Mouse (Mus musculus): ENCODE measurements at regions not wholly inside any gene's neighbourhood (a gene's known extent, or its start where the extent isn't known, plus 50 kb on each side); places are given as distances from the start of the nearest gene placed in this dataset.

DNA sequence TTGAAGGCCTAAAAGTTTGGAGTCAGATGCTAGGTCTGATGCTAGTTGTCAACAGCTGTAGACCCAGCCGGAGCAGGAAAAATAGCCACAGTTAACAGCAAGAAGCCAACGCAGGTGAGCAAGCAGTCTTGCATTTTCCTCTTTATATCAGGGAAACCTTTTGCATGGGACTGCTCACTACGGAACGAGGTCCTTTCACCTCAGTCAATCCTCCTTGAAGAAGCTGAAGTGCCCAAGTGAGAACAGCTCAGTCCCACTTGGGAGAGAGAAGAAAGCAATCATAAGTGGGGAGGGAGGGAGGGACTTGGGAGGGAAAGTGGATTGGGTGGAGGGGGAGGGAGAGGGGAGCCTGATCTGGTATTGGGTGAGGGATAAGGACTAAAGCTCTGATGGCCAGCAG lies 107.6 kb downstream of the Kcnj2 start:
- H3K36me3 ChIP-seq (replicated peaks; ENCODE audit: control insufficient read depth, insufficient read depth, low read depth): no peaks in the 10 kb centered on the region
- no peaks in the 10 kb centered on the region for H3K27me3 ChIP-seq (ENCODE audit: control insufficient read depth, insufficient read depth, low read length)
- H3K4me3 ChIP-seq (ENCODE audit: insufficient read depth in 1 of 2, low read depth in 2 of 2, low read length in 2 of 2): no peak overlapping the region
- no peaks in the 10 kb centered on the region for H3K9me3 ChIP-seq (ENCODE audit: control insufficient read depth, low read length)
- H3K27ac ChIP-seq: no peak overlapping the region
- H3K4me1 ChIP-seq (replicated peaks; ENCODE audit: control insufficient read depth in 2 of 2, insufficient read depth in 2 of 2, low read length in 1 of 2): no peaks in the 10 kb centered on the region
- ATAC-seq (ENCODE audit: insufficient read depth): no peak
- no peak for DNase-seq (ENCODE audit: low read depth in 3 of 3, low spot score in 3 of 3)
- no peak overlapping the region for H3K4me2 ChIP-seq (ENCODE audit: low read depth)
- TF ChIP-seq CTCF (IDR thresholded peaks at IDR 0.05; ENCODE audit: low read depth): no peak
- TF ChIP-seq EP300 (IDR thresholded peaks at IDR 0.05; ENCODE audit: low read depth): no peak
- 70% methylated on average over 4 of the region's 4 CpGs for WGBS (ENCODE audit: insufficient replicate concordance)
- H3K9ac ChIP-seq (replicated peaks): no peak overlapping the region

GRCm38 (mm10) chr11:111175566-111175965 lies 109.6 kb downstream of the Kcnj2 start:
- Histone ChIP-seq H3K4me2 (ENCODE audit: low read depth) (no peak overlapping the region), H3K4me1 (replicated peaks; ENCODE audit: control insufficient read depth in 2 of 2, insufficient read depth in 2 of 2, low read length in 1 of 2) (no peaks in the 10 kb centered on the region), H3K36me3 (replicated peaks; ENCODE audit: control insufficient read depth, insufficient read depth, low read depth) (no peaks in the 10 kb centered on the region), H3K9ac (replicated peaks) (no peak overlapping the region), H3K9me3 (ENCODE audit: control insufficient read depth, low read length) (no peaks in the 10 kb centered on the region), H3K27me3 (ENCODE audit: control insufficient read depth, insufficient read depth, low read length) (no peaks in the 10 kb centered on the region), H3K27ac (no peak overlapping the region), H3K4me3 (ENCODE audit: insufficient read depth in 1 of 2, low read depth in 2 of 2, low read length in 2 of 2) (no peak overlapping the region)
- 57% methylated on average over 3 of the region's 3 CpGs for WGBS (ENCODE audit: insufficient replicate concordance)
- DNase-seq (ENCODE audit: low read depth in 3 of 3, low spot score in 3 of 3) (no peak), ATAC-seq (ENCODE audit: insufficient read depth) (no peak)
- TF ChIP-seq CTCF (IDR thresholded peaks at IDR 0.05; ENCODE audit: low read depth) (no peak), EP300 (IDR thresholded peaks at IDR 0.05; ENCODE audit: low read depth) (no peak)

- Histone ChIP-seq H3K9me3 (ENCODE audit: control insufficient read depth, low read length) (no peaks in the 10 kb centered on the region; the same call in 1 of the 2 replicates), H3K36me3 (replicated peaks; ENCODE audit: control insufficient read depth, insufficient read depth, low read depth) (no peaks in the 10 kb centered on the region), H3K9ac (replicated peaks) (no peak overlapping the region), H3K27ac (no peak overlapping the region), H3K27me3 (ENCODE audit: control insufficient read depth, insufficient read depth, low read length) (no peaks in the 10 kb centered on the region), H3K4me3 (ENCODE audit: insufficient read depth in 1 of 2, low read depth in 2 of 2, low read length in 2 of 2) (no peak overlapping the region), H3K4me1 (replicated peaks; ENCODE audit: control insufficient read depth in 2 of 2, insufficient read depth in 2 of 2, low read length in 1 of 2) (no peaks in the 10 kb centered on the region), H3K4me2 (ENCODE audit: low read depth) (no peak overlapping the region)
- TF ChIP-seq EP300 (IDR thresholded peaks at IDR 0.05; ENCODE audit: low read depth) (no peak), CTCF (IDR thresholded peaks at IDR 0.05; ENCODE audit: low read depth) (no peak)
- WGBS (ENCODE audit: insufficient replicate concordance): 57% methylated on average over 4 of the region's 4 CpGs
- DNase-seq (ENCODE audit: low read depth in 3 of 3, low spot score in 3 of 3): no peak
- ATAC-seq (ENCODE audit: insufficient read depth): no peak
These were observed 111.6 kb downstream of the Kcnj2 start for GRCm38 (mm10) chr11:111177516-111177915.

GRCm38 (mm10) chr11:111197422-111197821 lies 131.5 kb downstream of the Kcnj2 start:
- Histone ChIP-seq H3K4me2 (ENCODE audit: low read depth) (no peak overlapping the region), H3K27ac (no peak overlapping the region), H3K27me3 (ENCODE audit: control insufficient read depth, insufficient read depth, low read length) (no peaks in the 10 kb centered on the region), H3K9ac (replicated peaks) (no peak overlapping the region), H3K36me3 (replicated peaks; ENCODE audit: control insufficient read depth, insufficient read depth, low read depth) (no peaks in the 10 kb centered on the region), H3K4me3 (ENCODE audit: insufficient read depth in 1 of 2, low read depth in 2 of 2, low read length in 2 of 2) (no peak overlapping the region), H3K9me3 (ENCODE audit: control insufficient read depth, low read length) (no peaks in the 10 kb centered on the region), H3K4me1 (replicated peaks; ENCODE audit: control insufficient read depth in 2 of 2, insufficient read depth in 2 of 2, low read length in 1 of 2) (no peaks in the 10 kb centered on the region)
- ATAC-seq (ENCODE audit: insufficient read depth) (no peak), DNase-seq (ENCODE audit: low read depth in 3 of 3, low spot score in 3 of 3) (no peak)
- TF ChIP-seq EP300 (IDR thresholded peaks at IDR 0.05; ENCODE audit: low read depth): no peak
- TF ChIP-seq CTCF (IDR thresholded peaks at IDR 0.05; ENCODE audit: low read depth): no peak
- 67% methylated on average over 4 of the region's 4 CpGs for WGBS (ENCODE audit: insufficient replicate concordance)

DNA sequence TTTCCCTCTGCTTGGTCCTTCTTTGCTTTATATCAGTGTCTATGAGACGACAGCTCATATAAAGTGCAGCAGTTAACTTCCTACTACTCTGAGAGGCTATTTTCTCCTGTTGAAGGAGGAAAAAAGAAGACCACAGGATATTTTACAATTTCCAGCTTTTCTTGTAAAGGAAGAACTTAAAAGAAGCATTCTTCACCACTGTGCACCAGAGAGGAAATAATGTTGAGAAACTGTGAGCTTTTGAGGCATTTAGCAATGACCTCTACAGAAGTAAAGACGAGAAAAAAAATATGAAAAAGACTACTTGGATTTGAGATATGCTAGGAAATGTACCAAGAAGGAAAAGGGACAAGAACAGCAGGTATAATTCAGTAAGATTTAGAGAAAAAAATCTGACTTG lies 134.5 kb downstream of the Kcnj2 start:
- TF ChIP-seq EP300 (IDR thresholded peaks at IDR 0.05; ENCODE audit: low read depth) (no peak), CTCF (IDR thresholded peaks at IDR 0.05; ENCODE audit: low read depth) (no peak)
- H3K9ac ChIP-seq (replicated peaks): no peak overlapping the region
- no peak overlapping the region for H3K27ac ChIP-seq
- H3K9me3 ChIP-seq (ENCODE audit: control insufficient read depth, low read length): no peaks in the 10 kb centered on the region
- no peaks in the 10 kb centered on the region for H3K4me1 ChIP-seq (replicated peaks; ENCODE audit: control insufficient read depth in 2 of 2, insufficient read depth in 2 of 2, low read length in 1 of 2)
- H3K27me3 ChIP-seq (ENCODE audit: control insufficient read depth, insufficient read depth, low read length): no peaks in the 10 kb centered on the region
- DNase-seq (ENCODE audit: low read depth in 3 of 3, low spot score in 3 of 3) (no peak), ATAC-seq (ENCODE audit: insufficient read depth) (no peak)
- H3K4me2 ChIP-seq (ENCODE audit: low read depth): no peak overlapping the region
- 22% methylated on average over 2 of the region's 2 CpGs for WGBS (ENCODE audit: insufficient replicate concordance)
- no peak overlapping the region for H3K4me3 ChIP-seq (ENCODE audit: insufficient read depth in 1 of 2, low read depth in 2 of 2, low read length in 2 of 2)
- no peaks in the 10 kb centered on the region for H3K36me3 ChIP-seq (replicated peaks; ENCODE audit: control insufficient read depth, insufficient read depth, low read depth)

Measured in liver, embryonic 14.5 days (tissue).